Mouse (Mus musculus): ENCODE data around the gene Hmgcl. TPM values are rescaled to one million over a fixed set of nuclear protein-coding genes. Genes with fewer than 3 reads are reported as not detected.
A peak's percentile ranks its signal among the peaks of the same experiment; 100 is the strongest.
"Not testable (repeated sequence)": the region's sequence is repeated elsewhere in the genome, so short reads cannot be mapped to it uniquely, and the experiment has no call there.

Gene Hmgcl
- total RNA-seq, 2 experiments from 2014 or later = 71.5 to 74.8 TPM

- no peak for DNase-seq (ENCODE audit: low spot score)
- intact Hi-C loops (cut with DNase I) = no loop called here
Observed at GRCm38 (mm10) chr4:135972911-135973811, 26.9 kb downstream of the Hmgcl start.

- intact Hi-C loops (cut with DNase I) = no loop called here
- no peak for DNase-seq (ENCODE audit: low spot score)
Observed at GRCm38 (mm10) chr4:135976146-135976545, 29.9 kb downstream of the Hmgcl start.

GRCm38 (mm10) chr4:135980223-135980622 lies 34.0 kb downstream of the Hmgcl start:
- DNase-seq (ENCODE audit: low spot score); intact Hi-C loops (cut with DNase I): not testable (repeated sequence)

- intact Hi-C loops (cut with DNase I) = no loop called here
- no peak for DNase-seq (ENCODE audit: low spot score)
Observed at GRCm38 (mm10) chr4:135981524-135982063, 35.3 kb downstream of the Hmgcl start.

GRCm38 (mm10) chr4:135984556-135984955 lies 38.3 kb downstream of the Hmgcl start:
- intact Hi-C loops (cut with DNase I) = no loop called here
- DNase-seq (ENCODE audit: low spot score) = no peak

GRCm38 (mm10) chr4:135985193-135985592 lies 38.9 kb downstream of the Hmgcl start:
- intact Hi-C loops (cut with DNase I) = loop anchor here (5.0 kb wide), 1 partner anchor 67 kb away; the partner anchor contains the start of gene Rpl11
- no peak for DNase-seq (ENCODE audit: low spot score)

GRCm38 (mm10) chr4:135985769-135986168 lies 39.5 kb downstream of the Hmgcl start:
- intact Hi-C loops (cut with DNase I) = loop anchor here (5.0 kb wide), 1 partner anchor 67 kb away; the partner anchor contains the start of gene Rpl11
- DNase-seq (ENCODE audit: low spot score) = no peak

- DNase-seq (ENCODE audit: low spot score) = no peak
- intact Hi-C loops (cut with DNase I) = loop anchor here (5.0 kb wide), 1 partner anchor 66 kb away; the partner anchor contains the start of gene Rpl11
Observed at GRCm38 (mm10) chr4:135986301-135986942, 40.2 kb downstream of the Hmgcl start.

GRCm38 (mm10) chr4:135986943-135987710 lies 40.9 kb downstream of the Hmgcl start, which contains the start of gene Pithd1:
Pithd1 (minus strand) TSS chr4:135987264.
- intact Hi-C loops (cut with DNase I) = loop anchor here (5.0 kb wide), 1 partner anchor 65 kb away; the partner anchor contains the start of gene Rpl11
- peak; percentile 88 for DNase-seq (ENCODE audit: low spot score)

GRCm38 (mm10) chr4:135987714-135988113 lies 41.5 kb downstream of the Hmgcl start:
- DNase-seq (ENCODE audit: low spot score) = no peak
- intact Hi-C loops (cut with DNase I) = loop anchor here (5.0 kb wide), 1 partner anchor 65 kb away; the partner anchor contains the start of gene Rpl11

- no peak for DNase-seq (ENCODE audit: low spot score)
- intact Hi-C loops (cut with DNase I) = no loop called here
Observed at GRCm38 (mm10) chr4:135993941-135994340, 47.7 kb downstream of the Hmgcl start.

GRCm38 (mm10) chr4:135995118-135995517 lies 48.9 kb downstream of the Hmgcl start:
- DNase-seq (ENCODE audit: low spot score) = no peak
- intact Hi-C loops (cut with DNase I) = no loop called here

- DNase-seq (ENCODE audit: low spot score) = no peak
- intact Hi-C loops (cut with DNase I) = no loop called here
Observed at GRCm38 (mm10) chr4:136004107-136004675, 57.9 kb downstream of the Hmgcl start.

- intact Hi-C loops (cut with DNase I) = no loop called here
- DNase-seq (ENCODE audit: low spot score) = no peak
Observed at GRCm38 (mm10) chr4:136004921-136005320, 58.7 kb downstream of the Hmgcl start.

GRCm38 (mm10) chr4:136006821-136007220 lies 60.6 kb downstream of the Hmgcl start:
- DNase-seq (ENCODE audit: low spot score) = no peak
- intact Hi-C loops (cut with DNase I) = no loop called here

- no peak for DNase-seq (ENCODE audit: low spot score)
- intact Hi-C loops (cut with DNase I) = no loop called here
Observed at GRCm38 (mm10) chr4:136008782-136009447, 62.7 kb downstream of the Hmgcl start.

GRCm38 (mm10) chr4:136010586-136010985 lies 64.3 kb downstream of the Hmgcl start:
- no peak for DNase-seq (ENCODE audit: low spot score)
- intact Hi-C loops (cut with DNase I) = no loop called here

All from heart, postnatal 25 days (tissue).